Mouse (Mus musculus) yolk sac, embryonic 10.5 days (tissue): ENCODE data around the gene Rasgef1b.

Source experiments
- DNase-seq: peaks from one replicate; pipeline ENCODE4 v3.0.0-alpha.2; 2017; ENCODE audit warnings: low spot score

The Rasgef1b gene

GRCm38 (mm10) chr5:99215207-99216157 lies 513.4 kb downstream of the Rasgef1b start:
- DNase-seq = no peak

DNA sequence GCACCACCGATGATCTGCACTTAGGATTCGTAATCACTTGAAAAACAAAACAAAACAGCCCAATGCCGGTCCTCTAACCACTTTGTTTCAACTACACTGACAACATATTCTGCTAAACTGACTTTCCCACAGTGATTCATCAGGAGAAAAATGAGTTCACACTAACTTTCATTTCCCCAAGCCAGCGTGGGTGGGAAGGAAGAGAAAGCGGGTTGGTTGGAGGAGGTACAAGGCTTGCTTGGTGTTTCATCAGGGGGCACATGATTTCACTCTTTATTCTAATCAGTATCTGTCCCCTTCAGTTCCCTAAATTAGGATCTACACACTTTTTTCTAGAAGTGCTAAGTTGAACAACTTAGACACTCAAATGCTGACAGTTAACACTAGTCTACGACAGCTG lies 514.5 kb downstream of the Rasgef1b start:
- no peak for DNase-seq

GRCm38 (mm10) chr5:99213211-99213610 lies 515.7 kb downstream of the Rasgef1b start:
- DNase-seq = no peak

GRCm38 (mm10) chr5:99203475-99203874 lies 525.4 kb downstream of the Rasgef1b start:
- no peak for DNase-seq

DNA sequence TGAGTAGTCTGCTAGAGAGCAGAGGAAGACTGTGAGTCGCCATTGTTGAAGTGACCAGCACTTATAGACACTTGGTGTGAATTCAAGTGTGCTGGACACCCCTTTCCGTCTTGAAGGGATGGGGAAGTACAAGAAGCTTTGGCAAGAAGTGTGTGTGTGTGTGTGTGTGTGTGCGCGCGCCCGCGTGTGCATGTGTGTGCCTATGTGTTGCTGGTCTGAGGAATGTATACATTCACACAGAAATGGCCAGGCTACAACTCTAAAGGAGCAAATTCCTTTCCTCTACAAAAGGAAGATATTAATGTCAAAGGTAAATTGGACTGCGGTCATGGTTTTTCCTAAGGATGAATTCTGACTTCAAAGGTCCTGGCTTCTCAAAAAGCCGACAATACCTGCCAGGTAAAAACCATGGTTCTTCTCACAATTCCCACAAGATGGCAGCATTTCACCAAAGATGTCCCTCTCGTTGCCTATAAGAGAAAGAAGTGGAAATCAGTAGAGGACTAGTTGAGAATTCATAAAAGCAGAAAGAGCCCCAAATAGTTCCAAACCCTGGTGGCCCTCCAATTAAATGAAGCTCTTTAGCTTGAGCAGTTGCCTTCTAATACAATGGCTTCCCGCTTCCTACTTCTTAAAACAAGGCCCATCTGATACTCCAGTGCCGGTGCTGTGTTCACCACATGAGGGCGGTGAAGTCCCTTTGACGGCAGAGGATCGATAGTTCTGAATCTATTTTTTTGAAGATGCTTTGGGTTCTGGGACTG lies 526.6 kb downstream of the Rasgef1b start:
- peak; percentile 60 for DNase-seq

DNA sequence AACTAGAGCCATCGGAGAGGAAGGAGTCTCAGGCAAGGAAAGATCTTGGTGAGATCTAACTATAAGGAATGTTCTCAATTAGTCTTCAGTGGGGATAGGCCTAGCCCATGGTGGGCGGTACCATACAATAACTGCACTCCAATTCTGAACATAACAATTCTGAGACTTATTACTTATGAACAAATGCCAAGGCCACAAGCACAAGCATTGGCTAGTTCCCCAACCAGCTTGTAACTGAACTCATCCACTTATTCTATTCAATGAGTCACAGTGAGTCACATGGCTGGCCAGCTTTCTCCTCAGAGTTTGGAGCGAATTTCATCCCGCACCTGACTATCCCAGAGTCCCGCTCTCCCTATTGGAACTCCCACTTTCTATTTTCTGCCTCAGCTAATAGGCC lies 533.4 kb downstream of the Rasgef1b start:
- no peak for DNase-seq

GRCm38 (mm10) chr5:99190941-99191800 lies 537.7 kb downstream of the Rasgef1b start:
- DNase-seq = no peak

DNA sequence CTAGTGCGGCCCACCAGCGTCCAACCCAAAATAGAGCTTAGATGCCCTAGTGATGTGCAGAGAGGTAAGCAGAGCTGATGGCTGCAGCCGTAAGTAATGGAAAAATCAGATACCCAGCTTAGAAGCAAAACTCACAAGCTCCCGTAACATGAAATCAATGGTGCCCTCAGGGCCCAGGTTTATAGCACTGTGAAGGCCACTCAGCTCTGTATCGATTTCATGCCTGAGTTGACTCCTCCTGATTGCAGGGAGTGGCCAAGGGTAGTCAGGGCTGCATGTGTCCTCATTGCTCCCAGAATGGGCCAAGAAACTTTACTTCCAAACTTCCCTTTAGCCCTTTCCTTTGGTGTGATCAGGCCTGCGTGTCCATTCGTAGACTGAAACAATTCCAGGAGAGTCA lies 545.2 kb downstream of the Rasgef1b start:
- no peak for DNase-seq

DNA sequence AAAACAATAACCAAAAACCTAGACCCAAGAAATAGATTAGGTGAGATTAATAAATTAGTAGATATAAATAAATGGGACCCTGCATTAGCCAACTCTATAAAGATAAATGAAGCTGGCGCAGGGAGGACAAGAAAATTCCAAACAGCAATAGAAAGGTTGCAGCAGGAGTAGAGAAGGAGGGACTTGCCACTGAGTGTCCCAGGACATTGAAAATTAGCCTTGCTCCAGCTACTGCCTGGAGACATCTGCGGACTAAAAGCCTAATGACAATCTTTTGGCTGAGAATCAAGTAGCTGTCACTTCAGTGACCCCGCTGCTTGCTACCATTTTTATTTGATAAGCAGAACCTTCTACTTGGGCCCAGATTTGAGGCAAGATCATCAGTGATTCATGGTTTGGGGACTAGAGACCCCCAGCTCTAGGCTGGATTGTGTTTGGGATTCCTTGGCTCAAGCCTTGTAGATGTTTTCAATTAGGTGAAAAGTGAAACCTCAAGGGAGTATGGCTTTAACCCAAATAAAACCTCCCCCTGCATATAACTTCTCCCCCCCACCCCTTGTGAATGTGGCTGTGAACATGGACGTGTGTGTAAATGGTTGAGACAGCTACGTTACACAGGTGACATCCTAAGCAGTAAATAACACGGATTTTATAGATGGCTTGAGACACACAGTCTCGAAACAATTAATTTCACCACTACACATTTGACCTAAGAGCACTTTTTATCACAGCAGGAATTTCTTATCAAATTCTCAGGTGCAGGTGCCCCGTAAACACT lies 554.1 kb downstream of the Rasgef1b start:
- no peak for DNase-seq

- DNase-seq = no peak
Observed at GRCm38 (mm10) chr5:99169836-99170235, 559.0 kb downstream of the Rasgef1b start.

- DNase-seq = no peak
Observed at GRCm38 (mm10) chr5:99167767-99168166, 561.1 kb downstream of the Rasgef1b start.
